Mouse (Mus musculus): ENCODE results near the gene Syne3.

Gene Syne3

GRCm38 (mm10) chr12:104969618-104970017, 40.0 kb downstream of the Syne3 start:
- no peak for DNase-seq (ENCODE audit: low spot score)

GRCm38 (mm10) chr12:104969177-104969576, 40.4 kb downstream of the Syne3 start:
- no peak for DNase-seq (ENCODE audit: low spot score)

GRCm38 (mm10) chr12:104964953-104965911, 44.4 kb downstream of the Syne3 start:
- DNase-seq (ENCODE audit: low spot score): no peak

GRCm38 (mm10) chr12:104960421-104960820, 49.2 kb downstream of the Syne3 start:
- DNase-seq (ENCODE audit: low spot score): no peak

- DNase-seq (ENCODE audit: low spot score): no peak
Measured at GRCm38 (mm10) chr12:104959966-104960365, 49.6 kb downstream of the Syne3 start.

- DNase-seq (ENCODE audit: low spot score): no peak
Measured at GRCm38 (mm10) chr12:104958263-104958662, 51.3 kb downstream of the Syne3 start.

GRCm38 (mm10) chr12:104957165-104957564, 52.4 kb downstream of the Syne3 start:
- DNase-seq (ENCODE audit: low spot score): no peak

GRCm38 (mm10) chr12:104956406-104956805, 53.2 kb downstream of the Syne3 start:
- no peak for DNase-seq (ENCODE audit: low spot score)

GRCm38 (mm10) chr12:104955003-104955800, 54.4 kb downstream of the Syne3 start:
- DNase-seq (ENCODE audit: low spot score): peak; percentile 34

- DNase-seq (ENCODE audit: low spot score): peak; percentile 50
Measured at GRCm38 (mm10) chr12:104953941-104954340, 55.7 kb downstream of the Syne3 start.

GRCm38 (mm10) chr12:104952458-104952857, 57.2 kb downstream of the Syne3 start:
- peak; percentile 78 for DNase-seq (ENCODE audit: low spot score)

GRCm38 (mm10) chr12:104947911-104948310, 61.7 kb downstream of the Syne3 start:
- no peak for DNase-seq (ENCODE audit: low spot score)

GRCm38 (mm10) chr12:104946231-104946630, 63.4 kb downstream of the Syne3 start:
- DNase-seq (ENCODE audit: low spot score): no peak

GRCm38 (mm10) chr12:104940466-104940865, 69.1 kb downstream of the Syne3 start:
- DNase-seq (ENCODE audit: low spot score): no peak

- DNase-seq (ENCODE audit: low spot score): no peak
Measured at GRCm38 (mm10) chr12:104940027-104940386, 69.6 kb downstream of the Syne3 start.

- DNase-seq (ENCODE audit: low spot score): peak; percentile 77
Measured at GRCm38 (mm10) chr12:104939372-104940026, 70.1 kb downstream of the Syne3 start.

GRCm38 (mm10) chr12:104938935-104939334, 70.7 kb downstream of the Syne3 start:
- DNase-seq (ENCODE audit: low spot score): no peak

- DNase-seq (ENCODE audit: low spot score): no peak
Measured at GRCm38 (mm10) chr12:104936223-104936622, 73.4 kb downstream of the Syne3 start.

GRCm38 (mm10) chr12:104935144-104935543, 74.5 kb downstream of the Syne3 start:
- no peak for DNase-seq (ENCODE audit: low spot score)

- no peak for DNase-seq (ENCODE audit: low spot score)
Measured at GRCm38 (mm10) chr12:104933800-104934199, 75.8 kb downstream of the Syne3 start.

GRCm38 (mm10) chr12:104933217-104933616, 76.4 kb downstream of the Syne3 start:
- DNase-seq (ENCODE audit: low spot score): no peak

- no peak for DNase-seq (ENCODE audit: low spot score)
Measured at GRCm38 (mm10) chr12:104925765-104926164, 83.8 kb downstream of the Syne3 start.
